Mouse (Mus musculus) granulocyte monocyte progenitor cell, adult 5-6 weeks (primary cell): ENCODE results near the gene Alg9. TPM values are rescaled to one million over a fixed set of nuclear protein-coding genes. Genes with fewer than 3 reads are reported as not detected.
A peak's percentile ranks its signal among the peaks of the same experiment; 100 is the strongest.

Source experiments
- ATAC-seq: replicated peaks from 2 replicates; pipeline ENCODE4 v1.8.0; 2016; ENCODE audit warnings: mild to moderate bottlenecking, moderate TSS enrichment, inconsistent platforms; ENCODE audit not compliant: poor library complexity, severe bottlenecking
- total RNA-seq, 2 experiments: library from RNA; stranded (forward) in 1 of 2; stranded (reverse) in 1 of 2; fragments of 200-712, 200-1000 nt in 1 of 2; fragments of >200 nt in 1 of 2; fragmentation: Nextera tagmentation in 1 of 2; gene quantifications; 2 replicates each; pipeline ENCODE4 v1.2.3; 2014 to 2017

The Alg9 gene
- total RNA-seq, 2 experiments from 2014 or later: 22.7 to 30.7 TPM

DNA sequence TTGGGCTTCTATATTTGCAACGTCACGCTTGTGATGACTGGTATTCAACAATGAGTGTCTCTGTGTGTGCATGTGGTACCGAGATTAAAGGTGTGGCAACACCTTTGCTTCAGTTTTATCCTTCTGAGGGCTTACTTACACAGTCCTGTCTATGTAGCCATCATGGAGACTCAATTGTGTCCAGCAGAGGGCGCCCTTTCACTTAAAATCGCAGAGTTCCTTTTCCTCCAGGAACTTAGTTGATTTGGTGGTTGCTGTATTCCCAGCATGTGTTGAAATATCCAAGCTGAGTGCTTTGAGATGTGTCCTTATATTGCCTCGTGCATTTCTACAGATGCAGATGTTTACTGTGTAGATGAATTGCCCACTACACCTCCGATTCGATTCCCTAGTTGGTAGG, 74.4 kb downstream of the Alg9 start:
- peak; percentile 53 for ATAC-seq

DNA sequence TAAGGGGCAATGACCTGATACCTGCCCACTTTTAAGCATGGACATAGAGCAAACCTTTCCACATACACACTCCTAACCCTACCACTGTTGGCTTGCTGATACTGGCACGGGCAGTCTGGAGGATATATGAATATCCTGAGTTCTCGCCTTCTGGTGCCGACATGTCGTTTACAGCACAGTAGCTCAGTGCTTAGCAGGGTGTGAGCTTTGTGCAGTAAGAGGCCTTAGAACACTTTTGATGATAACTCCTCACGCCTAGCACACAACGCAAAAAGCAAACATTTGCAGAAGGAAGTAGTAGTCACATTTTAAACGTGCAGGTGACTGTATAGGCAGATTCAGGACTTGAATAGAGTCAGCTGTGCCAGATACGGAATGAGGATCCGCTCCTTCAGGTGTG, 74.9 kb downstream of the Alg9 start:
- no peak for ATAC-seq

DNA sequence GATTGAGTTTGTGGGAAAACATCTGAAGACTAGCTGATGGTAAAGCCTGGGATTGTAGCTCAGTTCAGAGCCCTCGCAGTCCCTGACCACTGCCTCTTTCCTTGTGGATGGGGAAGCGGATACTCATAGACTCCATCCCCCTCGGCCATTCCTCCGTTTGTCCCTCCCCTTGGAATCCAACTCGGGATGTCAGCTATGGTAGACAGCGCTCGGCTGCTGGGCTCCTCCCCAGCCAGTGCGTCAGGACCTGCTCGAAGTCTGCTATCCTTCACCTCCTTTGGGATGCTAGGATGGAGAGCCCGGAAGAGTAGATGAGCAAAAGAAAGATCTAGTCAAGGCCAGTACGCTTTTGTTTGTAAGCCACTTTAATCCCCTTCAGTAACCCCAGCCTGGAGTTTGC, 75.5 kb downstream of the Alg9 start:
- ATAC-seq: peak; percentile 17; the same call in 1 of the 2 replicates

DNA sequence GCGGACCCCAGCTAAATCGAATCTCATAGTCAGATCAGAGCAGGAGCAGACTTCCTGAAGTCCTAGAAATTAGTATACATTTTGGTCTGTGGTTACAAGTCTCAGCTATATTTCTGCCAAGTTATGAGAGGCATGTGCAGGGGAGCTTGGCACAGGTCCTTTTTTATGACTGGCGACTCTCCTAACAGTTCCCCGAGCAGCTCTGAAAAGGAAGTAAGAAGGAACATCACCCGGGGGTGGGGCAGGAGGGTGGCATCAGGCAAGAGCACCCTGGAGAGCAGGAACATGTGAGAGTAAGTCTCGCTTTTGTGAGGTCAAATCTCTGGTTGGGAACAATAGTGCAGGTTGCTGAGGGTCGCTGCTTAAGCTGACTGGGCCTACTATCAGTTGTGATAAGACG, 75.9 kb downstream of the Alg9 start:
- ATAC-seq: peak; percentile 58

DNA sequence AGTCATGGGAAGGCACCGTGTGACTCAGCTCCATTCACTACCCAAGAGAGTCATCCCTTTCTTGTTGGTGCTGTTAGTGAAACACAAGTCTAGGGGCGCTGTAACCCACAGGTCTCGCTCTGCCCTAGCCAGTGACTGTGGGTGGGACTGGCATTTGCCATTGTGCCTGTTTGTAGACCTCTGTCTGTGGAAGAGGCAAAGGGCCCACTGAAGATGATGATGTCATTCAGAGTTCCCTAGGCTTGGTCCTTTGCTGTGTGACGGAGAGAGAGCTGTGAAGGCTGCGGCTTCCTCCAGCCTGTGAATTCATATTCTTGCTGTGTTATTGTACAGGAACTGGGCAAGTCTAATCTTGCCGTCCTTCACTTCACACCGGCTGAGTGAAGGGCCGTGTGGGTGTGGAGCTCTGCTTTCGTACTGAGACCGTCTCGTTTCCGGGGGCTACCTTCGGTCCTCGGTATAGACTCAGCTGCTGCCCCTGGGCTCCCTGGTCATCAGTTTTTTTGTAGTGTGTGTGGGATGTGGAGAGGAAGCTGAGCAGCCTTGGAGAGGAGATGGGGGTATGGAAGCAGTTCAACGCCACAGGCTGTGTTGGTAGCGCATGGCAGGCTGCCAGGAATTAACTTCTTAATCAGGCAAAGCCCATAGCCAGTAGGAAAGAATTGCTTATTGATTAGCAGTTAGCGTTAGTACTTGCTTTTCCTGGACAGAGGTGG, 78.0 kb downstream of the Alg9 start:
- peak; percentile 16 for ATAC-seq

DNA sequence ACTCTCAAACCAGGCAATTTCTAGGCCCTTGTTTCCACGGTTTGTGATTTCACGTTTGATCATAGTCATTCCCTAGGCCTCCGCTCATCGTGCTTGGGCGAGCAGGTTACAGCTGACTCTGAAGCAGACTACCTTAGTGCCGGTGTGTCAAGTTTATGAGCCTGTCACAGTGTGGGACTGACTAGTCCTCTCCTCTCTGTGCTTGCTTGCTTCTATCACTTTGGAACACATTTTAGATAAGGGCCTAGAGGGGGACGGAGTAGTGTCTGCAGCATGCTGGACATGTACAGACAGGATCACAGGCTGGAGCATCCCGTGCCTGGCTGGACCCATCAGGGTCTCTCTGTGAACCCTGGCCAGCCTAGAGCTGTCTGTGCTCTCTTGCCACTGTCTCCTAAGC, 79.6 kb downstream of the Alg9 start:
- ATAC-seq: no peak

DNA sequence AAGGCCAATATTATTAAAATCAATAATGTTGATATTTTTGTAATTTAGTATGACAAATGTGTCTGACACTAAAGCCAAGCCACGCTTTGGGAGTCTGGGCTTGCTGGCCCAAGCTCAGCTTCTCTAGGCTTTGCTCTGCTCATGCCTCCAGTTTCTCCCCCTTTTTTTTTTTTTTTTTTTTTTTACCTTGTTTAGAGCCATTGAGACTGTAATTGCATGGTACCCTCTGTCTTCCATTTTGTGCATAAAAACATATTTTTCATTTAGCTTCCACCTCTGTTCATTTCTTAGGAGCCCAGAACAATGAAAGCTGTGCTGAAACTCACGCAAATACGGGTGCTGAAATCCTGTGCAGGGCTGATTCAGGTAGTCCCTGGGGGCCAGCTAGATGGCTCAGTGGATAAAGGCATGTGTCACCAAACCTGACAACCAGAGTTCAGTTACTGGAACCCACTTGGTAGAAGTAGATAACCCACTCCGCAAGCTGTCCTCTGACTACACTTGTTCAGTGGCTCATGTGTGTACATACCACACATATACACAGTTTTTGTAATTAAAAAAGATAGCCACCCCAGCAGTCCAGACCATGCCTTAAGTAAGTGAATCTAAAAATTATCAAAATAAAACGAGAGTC, 80.4 kb downstream of the Alg9 start:
- no peak for ATAC-seq

DNA sequence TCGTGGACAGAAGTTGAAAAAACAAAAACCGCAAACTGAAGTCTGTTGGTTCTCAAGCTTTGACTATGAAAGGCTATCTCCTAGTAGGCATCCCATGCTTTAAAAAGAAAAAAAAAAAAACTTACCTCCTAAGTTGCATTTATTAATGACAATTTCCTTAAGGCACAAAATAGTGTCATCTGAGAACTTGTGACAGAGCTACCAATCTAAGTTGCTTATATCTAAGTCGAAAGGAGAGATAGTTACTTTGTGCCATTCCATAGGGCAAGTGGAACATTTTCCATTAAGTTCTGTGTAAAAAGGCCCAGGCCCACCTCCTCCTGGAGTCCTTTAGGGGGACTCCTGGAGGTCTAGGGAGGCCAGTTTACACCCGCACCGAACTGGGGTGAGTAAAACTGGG, 81.0 kb downstream of the Alg9 start:
- no peak for ATAC-seq

DNA sequence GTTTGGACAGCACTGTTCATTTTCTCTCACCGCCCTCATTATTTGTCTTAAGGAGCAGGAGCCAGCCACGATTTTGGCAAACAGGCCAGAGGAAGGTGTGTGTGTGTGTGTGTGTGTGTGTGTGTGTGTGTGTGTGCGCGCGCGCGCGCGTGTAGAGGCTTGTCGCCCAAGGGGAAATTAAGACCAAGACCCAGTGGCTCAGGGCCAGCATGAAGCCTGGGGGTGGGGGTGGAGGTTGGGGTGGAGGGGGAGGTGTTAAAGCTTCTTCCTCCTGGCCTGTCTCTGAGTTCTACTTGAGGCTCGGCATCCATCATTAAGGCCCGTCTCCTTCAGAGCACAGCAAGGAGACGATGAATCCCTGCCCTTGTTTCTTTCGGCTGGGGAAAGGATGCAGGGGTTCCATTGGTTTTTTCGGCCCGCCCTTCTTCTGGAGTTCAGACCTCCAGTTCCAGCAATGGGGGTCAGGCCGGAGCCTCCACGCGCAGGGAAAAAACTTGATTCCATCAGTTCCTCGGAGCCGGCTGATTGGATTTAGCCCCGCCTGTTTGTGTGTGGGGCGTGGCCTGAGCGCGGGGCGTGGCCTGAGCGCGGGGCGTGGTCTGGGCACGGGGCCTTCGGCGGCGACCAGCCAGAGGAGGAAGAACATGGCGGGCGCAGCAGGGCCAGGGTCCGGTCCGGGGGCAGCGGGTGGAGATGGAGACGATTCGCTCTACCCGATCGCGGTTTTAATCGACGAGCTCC, 81.7 kb downstream of the Alg9 start:
- ATAC-seq: peak; percentile 90

DNA sequence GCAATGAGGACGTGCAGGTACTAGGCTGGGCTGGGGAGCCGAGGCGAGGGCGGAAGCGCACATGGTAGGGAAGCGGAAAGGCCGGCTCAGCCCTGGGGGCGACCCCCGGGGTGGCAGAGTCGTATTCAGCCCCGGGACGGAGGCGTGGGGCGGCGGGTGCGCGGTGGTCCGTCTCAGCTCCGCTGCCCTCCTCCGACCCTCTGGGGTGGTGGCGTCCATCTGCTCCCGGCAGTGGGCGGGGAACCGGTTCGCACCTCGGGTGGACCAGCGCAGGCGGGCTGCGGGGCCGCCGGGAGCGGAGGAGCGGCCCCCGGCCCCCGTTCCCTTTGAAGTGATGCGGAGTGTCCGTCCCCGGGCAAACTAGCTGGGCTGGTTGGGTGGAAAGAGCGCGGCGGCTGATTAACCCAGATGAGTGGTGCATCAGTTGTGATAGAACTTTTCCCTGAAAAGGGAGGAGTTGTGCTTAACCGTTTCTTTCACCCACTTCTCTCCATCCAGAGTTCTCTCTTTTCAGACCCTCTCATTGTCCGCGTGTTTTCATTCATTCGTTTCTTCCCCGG, 82.3 kb downstream of the Alg9 start:
- ATAC-seq: peak; percentile 30; the same call in 1 of the 2 replicates

DNA sequence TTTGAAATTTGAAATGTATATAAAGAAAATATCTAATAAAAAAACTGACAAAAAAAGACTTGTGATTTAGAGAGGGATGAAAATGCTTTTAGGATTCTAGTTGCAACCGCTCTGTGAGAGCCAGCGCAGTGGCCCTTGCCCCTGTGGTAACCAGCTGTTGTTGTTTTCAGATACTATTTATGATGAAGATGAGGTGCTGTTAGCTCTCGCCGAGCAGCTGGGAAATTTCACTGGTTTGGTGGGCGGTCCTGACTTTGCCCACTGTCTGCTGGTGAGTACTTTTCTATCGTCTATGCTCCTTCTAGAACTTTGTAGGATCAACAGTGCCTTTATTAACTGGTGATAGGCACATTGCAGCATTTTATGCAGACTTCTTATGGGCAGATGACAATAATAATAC, 83.9 kb downstream of the Alg9 start:
- ATAC-seq: no peak

DNA sequence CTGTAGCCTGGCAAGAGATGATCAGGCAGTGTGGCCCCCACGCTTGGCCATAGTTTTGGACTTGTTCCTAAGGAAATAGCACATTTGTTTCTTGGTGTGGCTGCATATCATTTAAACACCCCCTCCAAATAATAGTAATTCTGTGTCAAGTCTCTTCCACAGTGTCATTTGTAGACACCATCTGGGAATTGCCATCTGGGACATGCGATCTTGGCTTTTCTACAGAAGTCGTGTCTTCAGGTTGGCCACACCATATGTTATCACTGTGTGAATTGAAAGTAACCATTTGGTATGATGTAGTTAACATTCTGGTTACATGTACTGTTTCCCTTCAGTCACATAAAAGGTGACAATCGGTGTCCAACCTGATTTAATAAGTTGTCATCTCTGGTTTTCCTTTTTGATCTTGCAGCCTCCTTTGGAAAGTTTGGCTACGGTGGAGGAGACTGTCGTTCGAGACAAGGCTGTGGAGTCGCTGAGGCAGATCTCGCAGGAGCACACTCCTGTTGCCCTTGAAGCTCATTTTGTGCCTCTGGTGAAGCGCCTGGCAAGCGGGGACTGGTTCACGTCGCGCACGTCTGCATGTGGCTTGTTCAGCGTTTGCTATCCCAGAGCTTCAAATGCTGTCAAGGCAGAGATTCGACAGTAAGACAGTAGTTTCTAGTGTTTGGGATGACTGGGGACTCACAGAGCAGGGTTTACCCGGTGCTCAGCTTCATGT, 86.5 kb downstream of the Alg9 start:
- no peak for ATAC-seq

DNA sequence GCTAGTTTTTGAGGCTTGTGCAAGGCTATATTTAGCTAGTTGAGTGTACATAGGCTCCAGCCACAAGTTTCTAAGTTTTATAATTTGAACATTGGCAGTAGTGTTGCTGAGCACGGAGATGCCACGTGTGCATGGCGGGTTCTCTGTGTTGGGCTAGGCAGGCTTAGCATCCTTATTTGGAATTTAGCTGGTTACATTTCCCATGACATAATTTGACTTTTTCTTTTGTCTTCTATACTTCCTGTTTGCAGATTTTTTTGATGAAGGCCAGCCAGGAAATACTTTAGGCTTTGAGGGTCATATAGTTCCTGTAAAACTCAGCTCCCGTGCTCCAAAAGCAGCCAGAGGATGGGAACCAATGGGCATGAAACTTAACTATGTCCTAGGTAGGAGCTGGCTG, 89.0 kb downstream of the Alg9 start:
- ATAC-seq: no peak

DNA sequence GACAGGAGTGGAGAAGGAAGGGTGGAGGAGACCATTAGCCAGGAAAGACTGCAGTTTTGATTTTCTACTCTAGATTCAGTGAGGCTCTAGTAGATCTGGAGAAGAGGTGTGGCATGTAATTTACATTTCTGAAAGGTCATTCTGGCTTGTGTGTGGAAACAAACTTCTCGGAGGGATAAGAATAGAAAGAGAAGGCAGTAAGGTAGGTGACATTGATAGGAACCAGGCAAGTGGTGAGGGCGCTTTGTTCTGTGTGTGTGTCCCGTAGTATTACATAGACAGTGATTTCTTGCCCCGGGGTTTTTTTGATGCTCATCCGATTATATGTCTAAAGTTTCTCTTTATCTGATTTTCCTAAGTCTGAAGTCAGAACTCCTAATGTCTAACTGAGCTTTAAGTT, 90.1 kb downstream of the Alg9 start:
- ATAC-seq: no peak

DNA sequence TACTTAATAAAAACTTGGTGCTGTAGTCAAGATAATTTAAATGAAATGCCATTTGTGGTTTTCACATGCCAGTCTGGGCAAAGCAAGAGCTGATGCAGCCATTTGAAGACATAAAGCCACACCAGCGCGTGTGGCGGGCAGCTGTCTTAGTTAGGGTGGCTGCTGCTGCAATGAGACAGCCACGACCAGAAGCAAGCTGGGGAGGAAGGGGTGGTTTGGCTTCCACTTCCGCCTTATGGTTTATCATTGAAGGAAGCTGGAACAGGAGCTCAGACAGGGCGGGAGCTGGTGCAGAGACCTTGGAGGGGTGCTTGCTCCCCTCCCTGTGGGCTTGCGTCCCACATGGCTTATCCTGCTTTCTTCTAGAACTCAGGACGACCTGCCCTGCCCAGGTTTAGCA, 91.0 kb downstream of the Alg9 start:
- peak; percentile 98 for ATAC-seq

DNA sequence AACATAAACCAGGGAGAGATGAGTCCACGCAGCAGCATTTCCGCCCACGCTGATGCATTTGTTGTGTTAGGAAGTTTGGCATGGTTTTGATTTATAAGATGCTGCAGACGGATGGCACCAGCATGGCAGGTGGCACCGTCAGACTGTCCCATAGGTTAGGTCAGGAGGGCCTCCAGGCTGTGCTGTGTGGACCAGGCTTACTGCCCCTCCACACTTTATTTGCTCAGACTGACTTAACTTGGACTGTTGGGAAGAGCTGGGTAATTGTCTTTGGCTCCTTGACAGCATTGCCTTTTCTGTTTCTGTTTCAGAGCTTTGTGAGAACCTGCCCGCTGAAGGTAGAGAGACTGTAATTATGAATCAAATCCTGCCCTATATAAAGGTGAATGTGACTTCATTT, 92.2 kb downstream of the Alg9 start:
- no peak for ATAC-seq

DNA sequence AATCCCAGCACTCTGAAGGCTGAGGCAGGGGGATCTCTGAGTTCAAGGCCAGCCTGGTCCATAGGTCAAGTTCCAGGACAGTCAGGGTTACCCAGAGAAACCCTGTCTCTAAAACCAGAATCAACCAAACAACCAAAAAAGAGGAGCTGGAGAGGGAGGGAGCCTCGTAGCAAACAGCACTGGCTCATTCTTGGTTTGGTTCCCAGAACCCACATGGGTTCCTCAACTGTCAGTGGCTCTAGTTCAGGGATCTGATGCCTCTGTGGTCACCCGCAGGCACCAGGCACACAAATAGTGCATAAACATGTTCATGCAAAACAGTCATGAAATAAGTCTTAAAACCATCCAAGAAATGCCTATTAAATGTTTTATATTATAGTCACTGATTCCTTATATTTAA, 93.4 kb downstream of the Alg9 start:
- no peak for ATAC-seq

DNA sequence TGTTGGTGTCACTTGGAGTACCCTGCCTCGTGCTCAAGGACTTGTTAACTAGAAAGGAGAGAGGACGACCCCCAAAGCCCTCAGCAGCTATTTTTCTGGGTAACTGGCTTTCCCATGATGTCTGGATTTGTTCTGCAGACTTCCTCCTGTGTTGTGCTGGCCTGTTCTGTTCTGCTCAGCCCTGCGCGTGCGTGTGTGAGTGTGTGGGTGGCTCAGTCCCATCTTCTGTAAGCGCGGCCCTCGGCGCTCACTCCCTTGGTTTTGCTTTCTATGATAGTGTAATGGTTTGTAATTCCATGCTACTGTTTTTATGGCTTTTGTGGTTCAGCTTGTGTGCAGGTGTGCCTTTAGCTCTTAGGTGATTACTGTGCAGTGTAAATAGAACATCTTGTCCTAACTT, 98.4 kb downstream of the Alg9 start:
- ATAC-seq: no peak

DNA sequence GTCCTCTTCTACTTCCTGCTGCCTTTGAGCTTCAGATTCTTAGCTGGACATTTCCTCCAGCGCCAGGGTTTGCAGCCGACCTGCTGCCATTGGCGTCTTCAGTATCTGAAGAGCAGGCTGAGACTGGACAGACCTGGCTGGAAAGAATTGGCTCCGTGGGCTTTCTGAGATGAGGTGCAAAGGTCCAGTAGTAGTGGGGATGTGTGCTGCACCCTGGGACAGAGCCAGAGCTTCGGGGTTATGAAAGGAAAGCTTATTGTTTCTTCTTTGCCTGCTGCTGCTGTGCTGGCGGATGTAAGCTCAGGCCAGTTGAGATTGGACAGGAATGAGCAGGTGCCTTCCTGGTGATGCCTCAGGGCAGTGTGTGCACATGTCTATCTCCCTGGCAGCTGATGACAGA, 99.2 kb downstream of the Alg9 start:
- ATAC-seq: no peak

DNA sequence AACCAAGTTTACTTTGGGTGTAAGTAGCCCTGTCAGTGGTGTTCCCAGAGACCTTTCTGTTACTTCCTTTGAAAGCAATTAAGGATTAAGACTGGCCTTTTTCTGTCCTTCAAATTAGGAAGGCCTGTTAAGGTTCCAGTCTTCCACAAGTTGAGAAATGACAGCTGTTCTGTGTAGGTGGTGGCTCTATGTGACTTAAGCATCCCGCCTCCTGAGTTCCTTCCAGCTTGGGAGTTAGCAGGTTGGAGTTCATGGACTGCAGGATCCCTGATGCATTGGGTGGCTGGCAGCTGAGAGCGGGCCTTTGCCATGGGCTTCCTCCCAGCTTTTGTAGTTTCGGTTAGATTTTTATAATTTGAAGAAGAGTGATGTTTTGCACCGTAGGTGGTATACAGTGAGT, 100.7 kb downstream of the Alg9 start:
- no peak for ATAC-seq

DNA sequence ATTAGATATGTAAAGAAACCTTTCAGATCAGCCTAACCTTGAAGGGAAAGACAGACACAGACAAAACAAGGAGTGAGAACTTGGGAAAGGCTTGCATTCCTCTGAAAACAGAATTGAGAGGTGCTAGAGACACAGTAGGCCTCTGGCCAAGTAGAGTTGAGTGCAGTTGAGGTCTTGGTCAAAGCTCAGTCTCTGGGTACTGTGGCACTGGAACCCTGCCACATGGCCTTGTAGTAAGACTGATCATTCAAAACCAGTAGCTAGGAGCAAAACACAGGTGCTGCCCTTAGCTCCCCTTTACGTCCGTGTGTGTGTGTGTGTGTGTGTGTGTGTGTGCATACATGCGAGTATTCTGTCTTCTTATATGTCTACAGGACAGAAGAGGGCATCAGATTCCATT, 101.5 kb downstream of the Alg9 start:
- ATAC-seq: no peak
